Mouse (Mus musculus) gastrocnemius, adult 8-10 months (tissue): ENCODE data around the gene Arl4c. TPM values are rescaled to one million over a fixed set of nuclear protein-coding genes. Genes with fewer than 3 reads are reported as not detected.

Experiments
- DNase-seq, 2 experiments: peaks; one replicate each; pipeline ENCODE4 v3.0.0; 2022; ENCODE audit warnings: low spot score in 2 of 2
- total RNA-seq, 4 experiments: library from RNA; stranded (reverse); gene quantifications; 2 replicates each; pipeline ENCODE4 v1.2.4; 2022

Gene Arl4c
- total RNA-seq, 4 experiments from 2014 or later = 0.11 to 0.63 (median 0.29) TPM

DNA sequence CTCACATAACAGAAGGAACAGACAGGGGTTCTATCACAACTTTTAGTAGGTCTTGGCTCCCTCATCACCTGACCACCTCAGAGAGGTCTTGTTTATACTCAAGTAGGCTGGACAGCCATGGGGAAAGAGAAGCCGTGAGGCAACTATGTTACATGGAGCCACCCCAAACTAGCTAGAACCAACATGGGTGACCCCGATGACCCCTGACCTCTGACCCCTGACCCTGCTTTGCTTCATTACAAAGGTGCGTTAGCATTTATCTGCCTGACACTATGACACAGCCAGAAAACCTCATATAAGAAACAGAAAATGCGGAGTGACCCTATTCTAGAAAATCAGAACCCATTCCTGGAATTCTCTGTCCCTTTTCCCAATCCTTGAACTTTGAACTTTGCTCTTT lies 77.6 kb downstream of the Arl4c start:
- no peak for DNase-seq

DNA sequence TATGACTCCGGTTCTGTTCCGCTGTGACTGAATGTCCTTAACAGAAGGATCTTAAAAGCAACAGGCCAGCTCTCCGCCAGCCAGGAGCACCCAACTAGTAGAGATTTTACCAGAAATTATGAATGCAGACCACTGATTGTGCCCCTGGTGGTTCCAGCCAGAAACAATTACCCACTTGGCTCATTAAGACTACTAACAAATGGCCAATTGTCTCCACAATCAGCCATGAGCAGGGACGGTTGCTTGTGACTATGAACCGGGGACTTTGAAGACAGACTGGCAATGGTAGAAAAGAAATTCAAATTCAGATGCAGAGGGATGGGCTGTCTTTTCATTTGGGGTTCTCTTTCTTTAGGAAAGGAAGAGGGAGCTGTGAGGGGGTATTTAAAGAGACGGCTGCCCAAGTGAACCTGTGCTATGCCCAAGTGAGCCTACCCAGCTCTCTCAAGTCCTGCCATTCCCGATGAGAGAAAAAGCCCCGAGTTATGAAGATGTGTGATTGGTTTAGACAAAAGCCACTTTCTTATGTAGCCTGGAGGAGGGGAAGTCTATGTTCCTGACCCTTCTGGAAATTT lies 78.4 kb downstream of the Arl4c start:
- no peak for DNase-seq

Other genes starting within 250 kb of the Arl4c start
- gene Glrp1, start 192.2 kb downstream of the Arl4c start, total RNA-seq = not detected